8 mouse cellular contexts compared by ENCODE assay signal in genomic region chr17:44188042-44188768, GRCm38 (mm10). TPM values are rescaled to one million over a fixed set of nuclear protein-coding genes. Genes with fewer than 3 reads are reported as not detected.
DNase-seq lines count a peak whose midpoint lies in the region; ATAC-seq and TF ChIP-seq lines count a peak whose summit lies in the region.

TSS of gene Clic5 (plus strand) at chr17:44188584.

- no peaks in the 10 kb centered on the region for H3K36me3 ChIP-seq in testis, adult 2 months (ENCODE audit: control insufficient read depth, insufficient read depth, low read length)
- H3K36me3 ChIP-seq in embryonic facial prominence, embryonic 12.5 days = no peaks in the 10 kb centered on the region
- H3K36me3 ChIP-seq in heart, embryonic 13.5 days = no peaks in the 10 kb centered on the region
- H3K36me3 ChIP-seq in kidney, embryonic 15.5 days = no peaks in the 10 kb centered on the region
- peaks cover 4% of the 10 kb centered on the region; the same call in 1 of the 2 replicates for H3K36me3 ChIP-seq in small intestine, adult 2 months (ENCODE audit: control insufficient read depth, insufficient read depth, low read length)

- DNase-seq in testis, postnatal 14 days (ENCODE audit: low spot score) = no peak
- peak; percentile 79 for DNase-seq in lung, postnatal 14 days
- DNase-seq in left cerebral cortex, adult 11 months (ENCODE audit: low spot score) = no peak

- no peaks in the 10 kb centered on the region for H3K9me3 ChIP-seq in embryonic facial prominence, embryonic 12.5 days
- H3K9me3 ChIP-seq in heart, embryonic 13.5 days = no peaks in the 10 kb centered on the region
- no peaks in the 10 kb centered on the region for H3K9me3 ChIP-seq in kidney, embryonic 15.5 days (replicated peaks)

- H3K27ac ChIP-seq in testis, adult 2 months (ENCODE audit: control insufficient read depth, insufficient read depth, low read depth, low read length) = no peak within 1 kb of the TSS
- H3K27ac ChIP-seq in embryonic facial prominence, embryonic 12.5 days = no peak within 1 kb of the TSS
- peak within 1 kb of the TSS; percentile 88 for H3K27ac ChIP-seq in heart, embryonic 13.5 days (replicated peaks)
- peak within 1 kb of the TSS; percentile 41; the same call in 1 of the 2 replicates for H3K27ac ChIP-seq in kidney, embryonic 15.5 days
- 0 out of 2 replicates have a peak within 1 kb of the TSS, but pooled peaks have one; percentile 8 for H3K27ac ChIP-seq in small intestine, adult 2 months (ENCODE audit: insufficient read depth, low read depth, low read length)

- H3K4me3 ChIP-seq in testis, adult 2 months (ENCODE audit: control insufficient read depth, low read depth, low read length) = peak within 1 kb of the TSS; percentile 68
- peak within 1 kb of the TSS; percentile 40 for H3K4me3 ChIP-seq in embryonic facial prominence, embryonic 12.5 days
- H3K4me3 ChIP-seq in heart, embryonic 13.5 days = peak within 1 kb of the TSS; percentile 70
- H3K4me3 ChIP-seq in kidney, embryonic 15.5 days (replicated peaks) = peak within 1 kb of the TSS; percentile 50
- H3K4me3 ChIP-seq in small intestine, adult 2 months (ENCODE audit: low read depth, low read length) = peak within 1 kb of the TSS; percentile 68

- peak within 1 kb of the TSS; percentile 87 for H3K4me2 ChIP-seq in embryonic facial prominence, embryonic 12.5 days (replicated peaks)
- H3K4me2 ChIP-seq in heart, embryonic 13.5 days = peak within 1 kb of the TSS; percentile 79
- H3K4me2 ChIP-seq in kidney, embryonic 15.5 days = peak within 1 kb of the TSS; percentile 94

- WGBS in embryonic facial prominence, embryonic 12.5 days = 4% methylated on average over 24 of the region's 24 CpGs
- WGBS in heart, embryonic 13.5 days = 1% methylated on average over 24 of the region's 24 CpGs
- WGBS in kidney, embryonic 15.5 days = 3% methylated on average over 24 of the region's 24 CpGs
- WGBS in small intestine, adult 2 months = 7% methylated on average over 24 of the region's 24 CpGs

- TF ChIP-seq CTCF in testis, adult 2 months (IDR thresholded peaks at IDR 0.05; ENCODE audit: control insufficient read depth, insufficient read depth, insufficient replicate concordance, low read depth, low read length) = no peak
- peak; percentile 40; the same call in 1 of the 2 replicates for TF ChIP-seq CTCF in small intestine, adult 2 months (IDR thresholded peaks at IDR 0.05; ENCODE audit: extremely low read depth, insufficient read length, insufficient replicate concordance, low read depth, low read length)

- ATAC-seq in embryonic facial prominence, embryonic 12.5 days (ENCODE audit: insufficient number of reproducible peaks, insufficient read depth, low FRiP score, low TSS enrichment) = no peak
- peak; percentile 78; the same call in 1 of the 2 replicates for ATAC-seq in heart, embryonic 13.5 days (ENCODE audit: extremely low read depth, insufficient number of reproducible peaks, low FRiP score, low TSS enrichment)
- peak; percentile 69 for ATAC-seq in kidney, embryonic 15.5 days (replicated peaks; ENCODE audit: low FRiP score)

- peak within 1 kb of the TSS; percentile 12; the same call in 1 of the 2 replicates for H3K9ac ChIP-seq in embryonic facial prominence, embryonic 12.5 days
- H3K9ac ChIP-seq in heart, embryonic 13.5 days = peak within 1 kb of the TSS; percentile 87
- H3K9ac ChIP-seq in kidney, embryonic 15.5 days = peak within 1 kb of the TSS; percentile 39; the same call in 1 of the 2 replicates

- H3K27me3 ChIP-seq in testis, adult 2 months (ENCODE audit: control insufficient read depth, insufficient read depth, low read length) = no peaks in the 10 kb centered on the region; the same call in 1 of the 2 replicates
- peaks cover 21% of the 10 kb centered on the region; the same call in 1 of the 2 replicates for H3K27me3 ChIP-seq in embryonic facial prominence, embryonic 12.5 days
- H3K27me3 ChIP-seq in heart, embryonic 13.5 days (replicated peaks) = peaks cover 18% of the 10 kb centered on the region
- peaks cover 29% of the 10 kb centered on the region for H3K27me3 ChIP-seq in kidney, embryonic 15.5 days
- H3K27me3 ChIP-seq in small intestine, adult 2 months (ENCODE audit: control insufficient read depth, insufficient read depth, low read length) = no peaks in the 10 kb centered on the region

- peaks cover 8% of the 10 kb centered on the region for H3K4me1 ChIP-seq in testis, adult 2 months (ENCODE audit: control insufficient read depth, insufficient read depth, low read length)
- no peaks in the 10 kb centered on the region; the same call in 1 of the 2 replicates for H3K4me1 ChIP-seq in embryonic facial prominence, embryonic 12.5 days
- peaks cover 38% of the 10 kb centered on the region for H3K4me1 ChIP-seq in heart, embryonic 13.5 days
- H3K4me1 ChIP-seq in kidney, embryonic 15.5 days = peaks cover 25% of the 10 kb centered on the region
- peaks cover 21% of the 10 kb centered on the region for H3K4me1 ChIP-seq in small intestine, adult 2 months (ENCODE audit: control insufficient read depth, insufficient read depth, insufficient read length, low read length)

- no peak for TF ChIP-seq POLR2A in testis, adult 2 months (IDR thresholded peaks at IDR 0.05; ENCODE audit: control insufficient read depth, low read depth, low read length)
- peak; percentile 9; the same call in 1 of the 2 replicates for TF ChIP-seq POLR2A in small intestine, adult 2 months (IDR thresholded peaks at IDR 0.05; ENCODE audit: low read depth, low read length)

RNA-seq across cellular contexts. Expression of gene Clic5, which starts in this region (rescaled TPM):
- 0.20 and 0.28 TPM in 2 replicates for polyA plus RNA-seq in testis, adult 2 months (2012; rRNA removed)
- polyA plus RNA-seq in embryonic facial prominence, embryonic 12.5 days (2016; fragmentation: Nextera tagmentation; extraction: Ambion mirVana) = 0.56 and 0.64 TPM in 2 replicates
- 9.0 and 9.9 TPM in 2 replicates for polyA plus RNA-seq in heart, embryonic 13.5 days (2015; fragmentation: Nextera tagmentation; extraction: Ambion mirVana)
- 7.5 and 7.6 TPM in 2 replicates for polyA plus RNA-seq in kidney, embryonic 15.5 days (2015; fragmentation: Nextera tagmentation; extraction: Ambion mirVana)
- 9.1 and 26.7 TPM in 2 replicates for polyA plus RNA-seq in small intestine, adult 2 months (2012; rRNA removed)

Comparison
In these comparisons a context has a peak if more than half of its experiments do, and no peak if none do; other contexts are left out.
1. H3K27ac ChIP-seq: peak in heart, embryonic 13.5 days (single experiment), kidney, embryonic 15.5 days (single experiment) and small intestine, adult 2 months (single experiment); none in testis, adult 2 months (single experiment) and embryonic facial prominence, embryonic 12.5 days (single experiment).
2. H3K9ac ChIP-seq: peak in every context shown above with its lines; median percentile 87 in heart, embryonic 13.5 days; 39 in kidney, embryonic 15.5 days; 12 in embryonic facial prominence, embryonic 12.5 days.
3. Peak in every context shown above with its lines, with median percentiles within 50 percentile points of each other: H3K4me3 ChIP-seq and H3K4me2 ChIP-seq.